Mouse (Mus musculus) large intestine, adult 2 months (tissue): ENCODE data around the gene Ccdc182. TPM values are rescaled to one million over a fixed set of nuclear protein-coding genes. Genes with fewer than 3 reads are reported as not detected.

ENCODE experiments used
- DNase-seq: peaks from one replicate; pipeline ENCODE4 v3.0.0-alpha.2; 2012; ENCODE audit warnings: low read depth, low spot score
- WGBS: fragments of 180-500 bp; shearing (Covaris S2); methylation state at CpG from one replicate; pipeline ENCODE4 v1.1.7; 2018; 5-methylcytosine and 5-hydroxymethylcytosine counted together
- polyA plus RNA-seq: library from polyadenylated mRNA; depleted of rRNA; stranded (reverse); fragments of >200 nt; gene quantifications from 2 replicates; pipeline ENCODE4 v1.2.3, GENCODE M21; 2012; rRNA removed

The Ccdc182 gene
- polyA plus RNA-seq, 1 experiment, result not detected

- no peak for DNase-seq
- WGBS, result 79% methylated on average over 6 of the region's 6 CpGs
Measured at GRCm38 (mm10) chr11:88314471-88314870, 20.6 kb downstream of the Ccdc182 start.

GRCm38 (mm10) chr11:88315393-88315792, 21.5 kb downstream of the Ccdc182 start:
- 79% methylated on average over 5 of the region's 5 CpGs for WGBS

GRCm38 (mm10) chr11:88318850-88319249, 25.0 kb downstream of the Ccdc182 start:
- DNase-seq, result no peak
- 59% methylated on average over 5 of the region's 5 CpGs for WGBS

More at GRCm38 (mm10) chr11:88315393-88315792, 21.5 kb downstream of the Ccdc182 start:
- no peak for DNase-seq

GRCm38 (mm10) chr11:88327016-88327415, 33.2 kb downstream of the Ccdc182 start:
- WGBS, result 48% methylated on average over 4 of the region's 4 CpGs

GRCm38 (mm10) chr11:88328813-88329595, 35.1 kb downstream of the Ccdc182 start:
- WGBS, result 76% methylated on average over 17 of the region's 17 CpGs

More at GRCm38 (mm10) chr11:88327016-88327415, 33.2 kb downstream of the Ccdc182 start:
- DNase-seq, result no peak

GRCm38 (mm10) chr11:88330799-88331198, 36.9 kb downstream of the Ccdc182 start:
- peak; percentile 25 for DNase-seq
- WGBS, result 17% methylated on average over 11 of the region's 11 CpGs

More at GRCm38 (mm10) chr11:88328813-88329595, 35.1 kb downstream of the Ccdc182 start:
- no peak for DNase-seq

GRCm38 (mm10) chr11:88331722-88332121, 37.9 kb downstream of the Ccdc182 start:
- 94% methylated on average over 8 of the region's 8 CpGs for WGBS
- no peak for DNase-seq

GRCm38 (mm10) chr11:88332309-88332934, 38.6 kb downstream of the Ccdc182 start:
- WGBS, result 93% methylated on average over 8 of the region's 8 CpGs
- no peak for DNase-seq

- DNase-seq, result no peak
- 26% methylated on average over 5 of the region's 5 CpGs for WGBS
Measured at GRCm38 (mm10) chr11:88334893-88335292, 41.0 kb downstream of the Ccdc182 start.

- DNase-seq, result no peak
- WGBS, result 93% methylated on average over 3 of the region's 3 CpGs
Measured at GRCm38 (mm10) chr11:88337926-88338325, 44.1 kb downstream of the Ccdc182 start.

Other genes with a start within 250 kb of the Ccdc182 start
- gene Srsf1, start 246.7 kb upstream of the Ccdc182 start, polyA plus RNA-seq, result 54.8 and 81.0 TPM in 2 replicates
- 9.8 and 13.7 TPM in 2 replicates for gene Vezf1, start 225.8 kb upstream of the Ccdc182 start, polyA plus RNA-seq
- 11.2 and 13.0 TPM in 2 replicates for gene Cuedc1, start 196.0 kb upstream of the Ccdc182 start, polyA plus RNA-seq
- 40.1 and 40.8 TPM in 2 replicates for gene Mrps23, start 89.7 kb upstream of the Ccdc182 start, polyA plus RNA-seq